Mouse (Mus musculus): ENCODE measurements around the gene BC030499. TPM values are rescaled to one million over a fixed set of nuclear protein-coding genes. Genes with fewer than 3 reads are reported as not detected.
A peak's percentile ranks its signal among the peaks of the same experiment; 100 is the strongest.

Gene BC030499
- polyA plus RNA-seq, 1 experiment from 2014 or later = 0.52 TPM

DNA sequence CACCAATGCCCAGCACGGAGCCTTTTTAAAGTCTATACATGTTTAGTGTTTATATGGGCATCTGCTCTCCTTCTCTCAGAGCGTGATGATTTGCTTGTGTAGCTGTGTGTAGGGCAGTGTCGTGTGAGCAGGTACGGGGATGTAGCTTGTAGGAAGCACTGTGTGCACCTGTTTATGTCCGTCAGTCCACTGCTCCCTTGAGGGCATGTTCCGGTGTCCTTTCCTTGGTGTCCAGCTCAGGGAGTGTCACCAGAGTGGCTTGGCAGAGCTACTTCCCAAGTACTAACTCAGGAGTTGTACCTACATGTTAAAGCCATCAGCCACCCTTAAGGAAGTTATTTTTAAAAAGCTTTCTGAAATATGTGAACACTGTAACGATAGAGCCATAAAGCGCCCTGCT is 46.4 kb downstream of the BC030499 start:
- ATAC-seq (ENCODE audit: insufficient number of reproducible peaks, insufficient read depth, low FRiP score, low TSS enrichment) = no peak
- Histone ChIP-seq H3K4me2 (replicated peaks) (no peak overlapping the region), H3K4me3 (no peak overlapping the region), H3K27me3 (no peaks in the 10 kb centered on the region), H3K9ac (no peak overlapping the region), H3K9me3 (no peaks in the 10 kb centered on the region), H3K4me1 (no peaks in the 10 kb centered on the region), H3K36me3 (peaks cover 64% of the 10 kb centered on the region), H3K27ac (no peak overlapping the region)
- 94% methylated on average over 8 of the region's 8 CpGs for WGBS

DNA sequence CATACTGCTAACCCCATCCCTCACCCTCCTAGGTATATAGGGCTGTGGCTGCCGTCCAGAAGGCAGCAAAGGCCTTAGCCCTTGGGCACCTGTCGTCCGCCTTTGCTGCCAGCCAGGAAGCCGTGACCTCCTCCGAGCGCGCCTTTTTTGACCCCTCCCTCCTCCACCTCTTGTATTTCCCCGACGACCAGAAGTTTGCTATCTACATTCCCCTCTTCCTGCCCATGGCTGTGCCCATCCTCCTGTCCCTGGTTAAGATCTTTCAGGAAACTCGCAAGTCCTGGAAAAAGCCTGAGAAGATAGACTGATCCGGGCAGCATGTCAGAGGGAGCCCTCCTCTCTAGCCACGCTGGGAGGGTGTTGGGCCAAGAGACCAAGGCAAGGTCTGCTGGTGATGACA is 51.1 kb downstream of the BC030499 start:
- no peak overlapping the region for H3K27ac ChIP-seq
- peaks cover 31% of the 10 kb centered on the region for H3K36me3 ChIP-seq

DNA sequence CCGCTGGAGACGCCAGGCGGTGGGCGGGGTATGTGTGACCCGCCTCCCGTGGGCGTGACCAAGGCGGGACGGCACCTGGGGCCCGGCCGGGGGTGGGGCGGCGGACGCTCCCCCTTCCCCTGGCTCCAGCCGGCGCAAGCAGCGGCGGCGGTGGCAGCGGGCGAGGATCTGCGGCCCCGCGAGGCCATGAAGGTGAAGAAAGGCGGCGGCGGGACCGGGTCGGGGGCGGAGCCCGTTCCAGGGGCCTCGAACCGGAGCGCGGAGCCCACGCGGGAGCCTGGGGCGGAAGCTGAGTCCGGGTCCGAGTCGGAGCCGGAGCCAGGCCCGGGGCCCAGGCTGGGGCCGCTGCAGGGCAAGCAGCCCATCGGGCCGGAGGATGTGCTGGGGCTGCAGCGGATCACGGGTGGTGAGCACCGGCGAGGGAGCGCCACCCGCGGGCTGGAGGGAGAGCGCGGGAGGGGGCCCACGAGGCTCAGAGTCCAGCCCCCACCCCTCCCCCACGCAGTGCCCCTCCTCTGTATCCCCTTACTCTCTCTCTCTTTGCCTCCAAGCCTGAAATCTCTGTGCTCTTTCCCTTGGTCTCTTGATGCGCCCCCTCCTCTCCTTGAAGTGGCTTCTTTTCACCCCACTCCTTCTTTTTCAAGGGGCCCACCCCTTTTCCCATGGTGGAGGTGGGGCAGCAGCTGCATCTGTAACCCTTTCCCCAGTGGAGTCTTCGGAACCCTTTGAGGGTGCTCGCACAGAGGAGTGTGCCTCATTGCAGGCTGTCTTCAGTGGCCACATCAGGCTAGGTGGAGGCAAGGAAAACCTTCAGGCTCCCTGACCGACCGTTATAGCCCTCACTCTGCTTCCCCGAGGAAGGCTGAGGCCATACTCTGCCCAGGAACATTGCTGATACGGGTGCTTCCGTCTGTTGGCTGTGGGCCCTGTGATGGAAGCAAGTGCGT is 53.0 kb downstream of the BC030499 start, which contains the start of gene Unc119:
Gene Unc119 (plus strand): TSS at position 102 of the 947 bp plus-strand sequence.
- Histone ChIP-seq H3K4me1 (peaks cover 27% of the 10 kb centered on the region), H3K36me3 (peaks cover 37% of the 10 kb centered on the region)
- WGBS = 1% methylated on average over 60 of the region's 66 CpGs

More for the DNA sequence above, 51.1 kb downstream of the BC030499 start:
- Histone ChIP-seq H3K9me3 (no peaks in the 10 kb centered on the region), H3K4me3 (no peak overlapping the region), H3K4me2 (replicated peaks) (no peak overlapping the region), H3K27me3 (no peaks in the 10 kb centered on the region), H3K9ac (no peak overlapping the region), H3K4me1 (peaks cover 26% of the 10 kb centered on the region)
- no peak for ATAC-seq (ENCODE audit: insufficient number of reproducible peaks, insufficient read depth, low FRiP score, low TSS enrichment)
- WGBS = 83% methylated on average over 12 of the region's 12 CpGs

DNA sequence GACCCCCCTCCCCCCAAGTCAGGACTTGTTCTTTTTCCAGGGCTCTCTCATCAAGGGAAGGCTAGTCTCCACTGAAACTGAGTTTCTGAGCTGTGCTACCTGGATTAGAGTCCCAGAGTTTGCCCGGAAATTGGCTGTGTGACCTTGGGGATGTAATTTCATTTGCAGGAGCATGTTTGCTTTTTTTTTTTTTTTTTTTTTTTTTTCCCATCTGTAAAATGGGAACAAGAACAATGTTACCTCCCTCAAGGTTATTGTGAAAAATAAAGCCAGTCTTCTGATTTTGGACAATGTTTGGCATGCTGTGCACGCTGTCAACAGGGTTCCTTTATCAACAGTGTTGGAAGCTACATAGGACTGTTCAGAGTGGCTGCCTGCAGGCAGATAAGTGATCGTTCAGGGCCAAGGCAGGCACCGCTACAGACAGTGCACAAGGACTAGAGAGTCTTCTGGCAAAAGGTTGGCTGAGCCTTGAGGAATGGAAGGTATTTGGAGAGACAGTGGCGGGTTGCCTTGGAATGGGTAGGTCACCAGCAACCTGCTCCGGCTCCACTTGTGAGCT is 53.8 kb downstream of the BC030499 start:
- Histone ChIP-seq H3K27ac (peak overlapping the region; percentile 95), H3K4me3 (peak overlapping the region; percentile 80), H3K36me3 (peaks cover 36% of the 10 kb centered on the region), H3K9ac (peak overlapping the region; percentile 85), H3K4me1 (peaks cover 28% of the 10 kb centered on the region), H3K9me3 (no peaks in the 10 kb centered on the region), H3K27me3 (no peaks in the 10 kb centered on the region), H3K4me2 (replicated peaks) (peak overlapping the region; percentile 65)
- ATAC-seq (ENCODE audit: insufficient number of reproducible peaks, insufficient read depth, low FRiP score, low TSS enrichment) = no peak
- WGBS = 73% methylated on average over 6 of the region's 6 CpGs

More for the DNA sequence above, 53.0 kb downstream of the BC030499 start, which contains the start of gene Unc119:
- Histone ChIP-seq H3K4me2 (replicated peaks) (peak within 1 kb of the TSS; percentile 65), H3K27ac (peak within 1 kb of the TSS; percentile 95), H3K4me3 (peak within 1 kb of the TSS; percentile 80), H3K9me3 (no peaks in the 10 kb centered on the region), H3K9ac (peak within 1 kb of the TSS; percentile 85), H3K27me3 (no peaks in the 10 kb centered on the region)
- peak; percentile 77 for ATAC-seq (ENCODE audit: insufficient number of reproducible peaks, insufficient read depth, low FRiP score, low TSS enrichment)

DNA sequence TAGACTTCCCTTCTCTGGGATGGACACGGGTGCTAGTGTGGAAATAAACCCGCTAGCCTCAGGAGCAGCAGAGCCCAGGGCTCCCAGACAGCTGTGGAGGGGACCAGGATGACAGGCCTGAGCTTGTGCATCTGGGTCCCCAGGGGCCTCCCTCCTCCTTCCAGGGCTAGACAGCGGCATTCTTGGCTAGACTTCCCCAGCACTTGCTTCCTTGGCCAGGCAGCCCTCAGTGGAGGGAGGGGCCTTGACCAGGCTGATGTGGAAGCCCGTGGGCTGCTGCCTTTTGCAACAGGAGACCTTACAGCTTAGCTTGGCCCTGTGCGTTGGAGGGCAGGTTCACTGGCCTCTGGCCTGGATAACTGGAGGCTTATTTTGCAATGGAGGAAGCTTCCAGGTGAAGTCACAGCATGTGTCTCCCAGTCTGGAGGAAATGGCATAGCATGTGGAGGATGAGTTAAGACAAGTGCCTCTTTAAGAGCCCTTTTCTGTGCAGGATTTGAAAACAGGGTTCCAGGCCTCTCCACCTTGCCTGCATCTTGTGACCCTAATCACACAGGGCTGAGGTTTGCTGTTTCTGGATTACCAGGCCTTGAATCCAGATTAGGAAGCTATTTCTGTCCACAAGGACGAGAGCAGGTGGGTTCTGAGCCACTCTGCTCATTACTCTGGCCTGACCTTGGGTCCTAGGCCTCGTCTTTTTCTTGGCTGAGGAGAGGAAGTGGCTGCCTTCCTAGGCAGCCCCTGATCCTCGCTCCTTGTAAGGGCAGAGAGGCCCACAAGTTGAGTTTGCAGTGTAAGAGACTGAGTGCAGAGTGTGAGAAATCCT is 54.5 kb downstream of the BC030499 start:
- Histone ChIP-seq H3K9ac (peak overlapping the region; percentile 45; the same call in 1 of the 2 replicates), H3K36me3 (peaks cover 30% of the 10 kb centered on the region), H3K4me1 (peaks cover 32% of the 10 kb centered on the region), H3K9me3 (no peaks in the 10 kb centered on the region), H3K4me2 (replicated peaks) (peak overlapping the region; percentile 65), H3K4me3 (peak overlapping the region; percentile 80; the same call in 1 of the 2 replicates), H3K27ac (peak overlapping the region; percentile 60), H3K27me3 (no peaks in the 10 kb centered on the region)
- ATAC-seq (ENCODE audit: insufficient number of reproducible peaks, insufficient read depth, low FRiP score, low TSS enrichment) = no peak
- 50% methylated on average over 8 of the region's 8 CpGs for WGBS

DNA sequence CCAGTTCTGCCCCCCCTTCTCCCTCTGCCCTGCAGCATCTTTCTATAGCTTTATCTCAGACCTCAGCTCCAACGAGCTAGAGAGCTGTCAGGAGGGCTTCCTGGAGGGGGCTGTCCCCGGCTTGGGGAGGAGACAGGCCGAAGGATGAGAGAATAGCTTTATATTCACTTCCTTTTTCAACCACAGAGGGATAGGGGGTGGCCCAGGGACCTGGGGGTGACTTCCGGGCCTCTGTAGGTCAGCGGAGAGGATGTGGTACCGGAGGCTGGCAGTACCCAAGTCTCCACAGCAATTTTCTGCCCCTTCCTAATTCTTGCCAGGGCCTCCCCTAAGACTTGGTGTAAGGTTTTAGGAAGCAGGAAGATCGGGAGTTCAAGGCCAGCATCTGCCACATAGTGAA is 55.2 kb downstream of the BC030499 start:
- no peaks in the 10 kb centered on the region for H3K9me3 ChIP-seq
- H3K4me3 ChIP-seq = no peak overlapping the region
- no peak for ATAC-seq (ENCODE audit: insufficient number of reproducible peaks, insufficient read depth, low FRiP score, low TSS enrichment)
- peaks cover 26% of the 10 kb centered on the region for H3K36me3 ChIP-seq
- peak overlapping the region; percentile 60 for H3K27ac ChIP-seq
- H3K4me2 ChIP-seq (replicated peaks) = peak overlapping the region; percentile 65; the same call in 1 of the 2 replicates
- 0 out of 2 replicates have a peak overlapping the region, but pooled peaks have one; percentile 38 for H3K9ac ChIP-seq
- H3K27me3 ChIP-seq = no peaks in the 10 kb centered on the region
- WGBS = 71% methylated on average over 7 of the region's 7 CpGs
- H3K4me1 ChIP-seq = peaks cover 32% of the 10 kb centered on the region

Other genes with a start within 250 kb of the BC030499 start
- 33.7 and 35.9 TPM in 2 replicates for gene Eral1, start 210.5 kb upstream of the BC030499 start, polyA plus RNA-seq (2016; fragmentation: Nextera tagmentation; extraction: Ambion mirVana)
- 15.1 and 15.7 TPM in 2 replicates for gene Fam222b, start 196.2 kb upstream of the BC030499 start, polyA plus RNA-seq (2016; fragmentation: Nextera tagmentation; extraction: Ambion mirVana)
- 119 and 122 TPM in 2 replicates for gene Traf4, start 125.3 kb upstream of the BC030499 start, polyA plus RNA-seq (2016; fragmentation: Nextera tagmentation; extraction: Ambion mirVana)
- gene Nek8, start 114.2 kb upstream of the BC030499 start, polyA plus RNA-seq (2016; fragmentation: Nextera tagmentation; extraction: Ambion mirVana) = 17.5 and 18.9 TPM in 2 replicates
- gene Tlcd1, start 114.1 kb upstream of the BC030499 start, polyA plus RNA-seq (2016; fragmentation: Nextera tagmentation; extraction: Ambion mirVana) = 13.5 and 14.2 TPM in 2 replicates
- 1,221 and 1,230 TPM in 2 replicates for gene Rpl23a, start 107.3 kb upstream of the BC030499 start, polyA plus RNA-seq (2016; fragmentation: Nextera tagmentation; extraction: Ambion mirVana)
- 164 and 181 TPM in 2 replicates for gene Rab34, start 102.4 kb upstream of the BC030499 start, polyA plus RNA-seq (2016; fragmentation: Nextera tagmentation; extraction: Ambion mirVana)
- 2.9 TPM in 2 replicates for gene Proca1, start 97.4 kb upstream of the BC030499 start, polyA plus RNA-seq (2016; fragmentation: Nextera tagmentation; extraction: Ambion mirVana)
- gene Sdf2, start 45.1 kb upstream of the BC030499 start, polyA plus RNA-seq (2016; fragmentation: Nextera tagmentation; extraction: Ambion mirVana) = 56.2 and 61.1 TPM in 2 replicates
- 36.1 and 37.8 TPM in 2 replicates for gene Supt6, start 44.9 kb upstream of the BC030499 start, polyA plus RNA-seq (2016; fragmentation: Nextera tagmentation; extraction: Ambion mirVana)
- gene 2610507B11Rik, start 29.1 kb upstream of the BC030499 start, polyA plus RNA-seq (2016; fragmentation: Nextera tagmentation; extraction: Ambion mirVana) = 72.1 and 79.5 TPM in 2 replicates
- 49.2 and 50.8 TPM in 2 replicates for gene Spag5, start 10.7 kb downstream of the BC030499 start, polyA plus RNA-seq (2016; fragmentation: Nextera tagmentation; extraction: Ambion mirVana)
- 4.6 and 5.3 TPM in 2 replicates for gene Aldoc, start 32.1 kb downstream of the BC030499 start, polyA plus RNA-seq (2016; fragmentation: Nextera tagmentation; extraction: Ambion mirVana)
- gene Pigs, start 37.6 kb downstream of the BC030499 start, polyA plus RNA-seq (2016; fragmentation: Nextera tagmentation; extraction: Ambion mirVana) = 71.1 and 74.3 TPM in 2 replicates
- 93.2 and 99.5 TPM in 2 replicates for gene Unc119, start 52.6 kb downstream of the BC030499 start, polyA plus RNA-seq (2016; fragmentation: Nextera tagmentation; extraction: Ambion mirVana)
- 0.09 and 0.18 TPM in 2 replicates for gene Foxn1, start 95.7 kb downstream of the BC030499 start, polyA plus RNA-seq (2016; fragmentation: Nextera tagmentation; extraction: Ambion mirVana)
- gene Slc13a2, start 131.4 kb downstream of the BC030499 start, polyA plus RNA-seq (2016; fragmentation: Nextera tagmentation; extraction: Ambion mirVana) = not detected in 2 replicates
- gene Slc46a1, start 174.9 kb downstream of the BC030499 start, polyA plus RNA-seq (2016; fragmentation: Nextera tagmentation; extraction: Ambion mirVana) = 15.4 and 15.5 TPM in 2 replicates
- gene Sarm1, start 206.9 kb downstream of the BC030499 start, polyA plus RNA-seq (2016; fragmentation: Nextera tagmentation; extraction: Ambion mirVana) = 5.2 and 7.3 TPM in 2 replicates
- gene Vtn, start 208.2 kb downstream of the BC030499 start, polyA plus RNA-seq (2016; fragmentation: Nextera tagmentation; extraction: Ambion mirVana) = 11.8 and 13.2 TPM in 2 replicates
- not detected in 2 replicates for gene Sebox, start 212.6 kb downstream of the BC030499 start, polyA plus RNA-seq (2016; fragmentation: Nextera tagmentation; extraction: Ambion mirVana)
- 53.4 and 60.7 TPM in 2 replicates for gene Tmem199, start 221.3 kb downstream of the BC030499 start, polyA plus RNA-seq (2016; fragmentation: Nextera tagmentation; extraction: Ambion mirVana)
- 180 and 183 TPM in 2 replicates for gene Poldip2, start 221.4 kb downstream of the BC030499 start, polyA plus RNA-seq (2016; fragmentation: Nextera tagmentation; extraction: Ambion mirVana)
- 78.2 and 82.2 TPM in 2 replicates for gene Tnfaip1, start 245.5 kb downstream of the BC030499 start, polyA plus RNA-seq (2016; fragmentation: Nextera tagmentation; extraction: Ambion mirVana)
- gene Ift20, start 245.5 kb downstream of the BC030499 start, polyA plus RNA-seq (2016; fragmentation: Nextera tagmentation; extraction: Ambion mirVana) = 136 and 139 TPM in 2 replicates